Mouse (Mus musculus): ENCODE data around the gene Slc39a9. TPM values are rescaled to one million over a fixed set of nuclear protein-coding genes. Genes with fewer than 3 reads are reported as not detected.
A peak's percentile ranks its signal among the peaks of the same experiment; 100 is the strongest.

Slc39a9 gene
- 23.4 and 24.2 TPM in 2 replicates for polyA plus RNA-seq (2015; fragmentation: Nextera tagmentation; extraction: Ambion mirVana)

DNA sequence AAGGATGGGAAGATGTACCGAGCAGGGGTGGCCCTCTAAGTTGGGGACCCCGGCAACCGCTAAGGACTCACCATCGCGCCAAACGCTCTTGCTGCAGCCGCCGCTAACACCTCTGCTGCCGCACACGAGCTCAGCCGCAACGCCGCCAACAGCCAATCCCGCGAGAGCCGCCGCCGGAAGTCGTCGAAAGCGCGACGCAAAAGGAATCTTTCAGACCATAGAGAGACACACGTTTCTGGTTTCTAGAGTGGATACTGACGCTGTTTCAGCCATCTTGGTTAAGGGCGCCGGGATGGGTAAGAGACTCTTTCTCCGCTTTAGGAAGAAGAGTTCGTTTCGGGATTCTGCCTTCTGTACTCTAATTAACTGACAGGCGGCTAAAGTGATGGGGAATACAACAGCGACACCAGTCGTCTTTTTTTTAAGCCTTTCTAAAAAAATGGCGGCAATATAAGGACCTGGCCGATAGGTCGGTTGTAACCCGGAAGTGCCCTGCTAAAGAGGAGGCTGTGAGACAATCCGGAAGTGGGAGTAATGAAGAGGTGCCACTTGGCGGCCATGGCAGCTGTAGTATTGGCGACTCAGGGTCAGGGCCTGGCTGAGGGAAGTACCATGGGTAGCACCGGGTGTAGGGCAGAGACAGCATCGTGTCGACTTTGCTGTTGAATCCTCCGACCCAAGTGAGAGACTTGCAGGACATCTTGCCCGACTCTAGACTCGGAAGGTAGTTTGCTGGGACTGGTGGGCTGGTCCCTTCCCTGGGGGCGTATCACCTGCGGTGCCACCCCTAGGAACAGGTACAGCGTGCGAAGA lies at the start of gene Slc39a9, which contains the start of gene Erh:
Slc39a9 (plus strand) TSS at position 191 of the 813 bp plus-strand sequence.
Erh (minus strand) TSS at position 649 of the 813 bp plus-strand sequence.
- Histone ChIP-seq H3K4me2 (peak within 1 kb of the TSS; percentile 80), H3K4me3 (peak within 1 kb of the TSS; percentile 95), H3K9ac (peak within 1 kb of the TSS; percentile 98), H3K27ac (peak within 1 kb of the TSS; percentile 94), H3K36me3 (peaks cover 28% of the 10 kb centered on the region), H3K4me1 (peaks cover 35% of the 10 kb centered on the region), H3K27me3 (no peaks in the 10 kb centered on the region), H3K9me3 (no peaks in the 10 kb centered on the region)
- under 1% methylated on average over 50 of the region's 50 CpGs for WGBS
- peak; percentile 94 for ATAC-seq (ENCODE audit: insufficient number of reproducible peaks, insufficient read depth, low FRiP score, low TSS enrichment, low read depth)

DNA sequence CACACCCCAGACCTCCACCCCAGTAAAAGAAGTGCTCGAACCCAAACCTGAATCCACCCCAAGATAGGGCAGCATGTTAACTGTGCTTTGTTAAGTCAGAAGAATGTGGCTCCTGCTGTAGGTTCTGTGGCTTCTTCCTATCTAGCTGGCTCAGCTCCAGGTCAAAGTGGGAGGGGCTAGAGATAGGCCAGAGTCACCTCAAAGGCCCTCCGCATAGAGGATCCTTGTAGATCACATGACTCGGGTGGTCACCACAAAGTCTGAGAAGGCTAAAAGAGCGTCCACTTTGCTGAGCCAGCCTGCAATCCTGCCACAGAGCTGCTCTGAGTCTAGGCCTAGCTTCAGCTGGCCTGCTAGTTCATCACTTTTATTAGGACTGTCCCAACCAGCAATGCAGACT lies 49.5 kb upstream of the Slc39a9 start:
- Histone ChIP-seq H3K9me3 (no peaks in the 10 kb centered on the region), H3K4me2 (no peak overlapping the region), H3K4me3 (no peak overlapping the region), H3K27me3 (no peaks in the 10 kb centered on the region), H3K27ac (no peak overlapping the region), H3K36me3 (peaks cover 7% of the 10 kb centered on the region; the same call in 1 of the 2 replicates), H3K4me1 (peaks cover 3% of the 10 kb centered on the region; the same call in 1 of the 2 replicates), H3K9ac (no peak overlapping the region)
- ATAC-seq (ENCODE audit: insufficient number of reproducible peaks, insufficient read depth, low FRiP score, low TSS enrichment, low read depth): no peak
- 91% methylated on average over 4 of the region's 4 CpGs for WGBS

DNA sequence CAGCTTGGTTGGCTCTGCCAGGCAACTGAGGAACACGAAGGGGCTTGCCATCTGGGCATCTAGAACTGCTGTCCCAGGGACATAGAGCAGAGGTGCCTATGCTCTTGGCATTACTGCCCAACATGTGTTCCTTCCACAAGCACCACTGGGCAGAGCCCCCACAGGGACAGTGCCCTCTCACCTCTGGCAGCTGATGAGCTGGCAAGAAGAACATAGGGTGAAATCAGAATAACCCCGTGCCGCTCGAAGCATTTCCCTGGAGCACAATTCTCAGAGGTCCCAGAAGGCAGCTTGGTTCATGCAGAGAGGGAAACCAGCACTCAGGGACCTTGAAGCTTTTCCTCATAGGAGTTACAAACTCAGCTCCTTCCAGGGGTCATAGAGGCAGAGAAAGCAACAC lies 48.9 kb upstream of the Slc39a9 start:
- H3K4me3 ChIP-seq: no peak overlapping the region
- 86% methylated on average over 4 of the region's 4 CpGs for WGBS
- H3K9ac ChIP-seq: no peak overlapping the region
- no peaks in the 10 kb centered on the region for H3K27me3 ChIP-seq
- peaks cover 5% of the 10 kb centered on the region; the same call in 1 of the 2 replicates for H3K36me3 ChIP-seq
- H3K4me2 ChIP-seq: no peak overlapping the region
- ATAC-seq (ENCODE audit: insufficient number of reproducible peaks, insufficient read depth, low FRiP score, low TSS enrichment, low read depth): no peak
- no peaks in the 10 kb centered on the region for H3K9me3 ChIP-seq
- H3K27ac ChIP-seq: no peak overlapping the region
- peaks cover 3% of the 10 kb centered on the region; the same call in 1 of the 2 replicates for H3K4me1 ChIP-seq

DNA sequence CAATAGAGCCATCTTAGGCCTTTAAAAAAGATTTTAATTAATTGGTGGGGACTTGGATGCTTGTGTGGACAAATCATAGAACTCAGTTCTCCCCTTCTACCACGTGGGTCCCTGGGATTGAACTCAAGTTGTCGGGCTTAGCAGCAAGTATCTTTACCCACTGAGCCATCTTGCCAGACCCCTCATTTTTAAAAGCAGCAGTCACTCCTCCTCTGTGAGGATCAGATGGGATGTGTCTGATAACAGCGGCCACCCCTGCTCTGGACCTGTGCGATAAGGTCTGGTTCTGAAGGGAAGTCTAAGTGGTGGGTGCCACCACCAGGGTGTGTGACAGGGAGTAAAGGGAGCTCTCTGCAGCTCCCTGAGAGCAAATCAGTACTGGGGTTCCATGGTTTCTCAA lies 48.1 kb upstream of the Slc39a9 start:
- no peak overlapping the region for H3K9ac ChIP-seq
- no peaks in the 10 kb centered on the region for H3K27me3 ChIP-seq
- WGBS: 95% methylated on average over 4 of the region's 4 CpGs
- no peak overlapping the region for H3K4me3 ChIP-seq
- H3K36me3 ChIP-seq: no peaks in the 10 kb centered on the region
- peaks cover 3% of the 10 kb centered on the region; the same call in 1 of the 2 replicates for H3K4me1 ChIP-seq
- H3K9me3 ChIP-seq: no peaks in the 10 kb centered on the region
- no peak for ATAC-seq (ENCODE audit: insufficient number of reproducible peaks, insufficient read depth, low FRiP score, low TSS enrichment, low read depth)
- H3K4me2 ChIP-seq: no peak overlapping the region
- no peak overlapping the region for H3K27ac ChIP-seq

DNA sequence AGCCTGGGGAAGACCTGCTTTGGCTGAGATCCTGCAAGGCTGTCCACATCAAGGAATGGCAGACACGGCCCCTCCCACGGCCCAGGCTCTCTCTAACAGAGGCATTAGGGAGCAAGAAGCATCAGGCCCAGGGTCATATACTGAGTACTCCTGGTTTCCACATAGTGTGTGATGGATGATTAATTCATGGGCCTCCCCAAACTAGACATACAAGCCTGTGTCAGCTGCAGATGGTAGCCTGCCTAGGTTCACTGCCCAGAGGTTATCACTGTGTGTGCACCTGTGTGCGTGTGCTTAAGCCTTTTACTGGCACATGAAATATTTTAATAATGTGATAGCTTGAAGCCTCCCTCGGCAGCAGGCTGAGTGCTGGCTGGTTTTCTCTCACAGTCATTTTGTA lies 47.7 kb upstream of the Slc39a9 start:
- Histone ChIP-seq H3K9me3 (no peaks in the 10 kb centered on the region), H3K9ac (no peak overlapping the region), H3K27ac (no peak overlapping the region), H3K4me2 (no peak overlapping the region), H3K4me1 (peaks cover 3% of the 10 kb centered on the region; the same call in 1 of the 2 replicates), H3K4me3 (no peak overlapping the region), H3K36me3 (no peaks in the 10 kb centered on the region), H3K27me3 (no peaks in the 10 kb centered on the region)
- ATAC-seq (ENCODE audit: insufficient number of reproducible peaks, insufficient read depth, low FRiP score, low TSS enrichment, low read depth): no peak
- WGBS: 79% methylated on average over 4 of the region's 4 CpGs

DNA sequence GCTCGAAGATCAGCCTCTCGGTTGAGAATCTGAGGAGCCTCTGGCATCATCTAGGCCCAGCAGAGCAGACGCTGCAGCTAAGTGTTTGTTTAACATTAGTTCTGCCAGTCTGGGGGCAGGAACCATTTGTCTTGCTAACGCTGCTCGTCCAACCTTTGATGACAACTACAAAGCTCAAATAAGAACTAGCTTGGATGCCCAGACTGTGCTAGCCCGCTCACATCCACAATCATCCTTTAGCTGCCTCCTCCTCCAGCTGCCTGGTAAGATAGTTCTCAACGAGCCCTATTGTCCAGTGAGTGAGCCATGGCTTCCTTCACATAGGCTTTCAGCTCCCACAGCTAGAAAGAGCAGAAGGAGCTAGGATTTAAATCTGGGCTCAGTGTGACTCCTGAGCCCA lies 45.4 kb upstream of the Slc39a9 start:
- no peak for ATAC-seq (ENCODE audit: insufficient number of reproducible peaks, insufficient read depth, low FRiP score, low TSS enrichment, low read depth)
- no peak overlapping the region for H3K4me3 ChIP-seq
- 15% methylated on average over 7 of the region's 7 CpGs for WGBS
- H3K4me1 ChIP-seq: peaks cover 5% of the 10 kb centered on the region; the same call in 1 of the 2 replicates
- no peak overlapping the region for H3K4me2 ChIP-seq
- H3K27me3 ChIP-seq: no peaks in the 10 kb centered on the region
- no peak overlapping the region for H3K9ac ChIP-seq
- H3K36me3 ChIP-seq: no peaks in the 10 kb centered on the region
- H3K27ac ChIP-seq: no peak overlapping the region
- no peaks in the 10 kb centered on the region for H3K9me3 ChIP-seq

DNA sequence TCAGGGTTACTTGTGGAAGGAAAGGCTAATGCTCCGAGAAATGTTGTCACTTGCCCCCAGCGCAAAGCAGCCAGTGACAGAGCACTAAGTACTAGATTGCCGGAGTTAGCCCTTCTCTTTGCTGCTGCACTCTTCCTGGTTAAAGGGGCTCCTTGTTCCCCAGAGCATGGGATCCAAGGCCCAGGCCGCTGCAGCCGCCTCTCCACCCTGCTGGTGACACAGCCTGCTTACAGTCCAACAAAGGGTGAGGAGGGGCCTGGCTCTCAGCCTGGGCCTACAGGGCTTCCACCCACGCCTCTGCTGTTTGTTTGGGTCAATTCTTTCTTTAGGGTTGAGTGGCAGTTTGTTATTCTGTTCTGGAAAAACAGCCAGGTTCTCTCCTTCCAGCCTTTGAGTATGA lies 44.9 kb upstream of the Slc39a9 start:
- Histone ChIP-seq H3K36me3 (no peaks in the 10 kb centered on the region), H3K27ac (no peak overlapping the region)
- no peak for ATAC-seq (ENCODE audit: insufficient number of reproducible peaks, insufficient read depth, low FRiP score, low TSS enrichment, low read depth)

DNA sequence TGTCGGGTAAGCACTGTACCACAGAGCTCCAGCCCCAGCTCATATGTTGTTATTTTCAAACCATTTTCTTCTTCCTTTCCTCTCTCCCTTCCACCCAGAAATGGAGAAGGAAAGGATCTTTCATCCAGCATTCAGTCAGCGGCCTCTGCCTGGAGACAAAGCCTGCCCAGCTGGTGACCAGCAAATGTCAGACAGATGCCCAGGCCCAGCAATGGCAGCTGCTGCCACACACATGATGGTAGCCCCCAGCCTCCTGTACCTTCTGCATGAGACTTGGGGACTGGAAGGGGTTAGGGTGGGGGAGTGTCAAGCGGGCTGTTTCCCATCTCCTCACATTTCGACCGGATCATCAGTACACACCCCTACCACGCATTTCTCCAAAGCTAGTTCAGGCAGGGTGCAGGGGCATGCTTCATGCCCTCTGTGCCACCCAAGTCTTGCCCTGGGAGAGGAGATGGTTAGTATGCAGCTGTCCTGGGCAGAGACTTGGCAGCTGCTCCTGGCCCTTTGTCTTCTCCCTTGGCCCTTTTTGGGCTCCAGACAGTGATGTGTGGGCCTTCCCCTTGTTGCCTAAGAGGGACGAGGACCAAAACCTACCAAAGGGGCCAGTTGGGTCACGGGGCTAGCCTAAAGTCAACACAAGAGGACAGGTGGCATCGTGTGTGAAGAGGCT lies 42.0 kb upstream of the Slc39a9 start:
- Histone ChIP-seq H3K36me3 (no peaks in the 10 kb centered on the region), H3K4me1 (peaks cover 12% of the 10 kb centered on the region; the same call in 1 of the 2 replicates), H3K9ac (no peak overlapping the region), H3K9me3 (no peaks in the 10 kb centered on the region), H3K4me2 (no peak overlapping the region), H3K27me3 (no peaks in the 10 kb centered on the region), H3K27ac (no peak overlapping the region), H3K4me3 (no peak overlapping the region)
- ATAC-seq (ENCODE audit: insufficient number of reproducible peaks, insufficient read depth, low FRiP score, low TSS enrichment, low read depth): no peak
- 85% methylated on average over 9 of the region's 9 CpGs for WGBS

More for the DNA sequence above, 44.9 kb upstream of the Slc39a9 start:
- 54% methylated on average over 6 of the region's 6 CpGs for WGBS
- H3K4me3 ChIP-seq: no peak overlapping the region
- H3K27me3 ChIP-seq: no peaks in the 10 kb centered on the region
- H3K9me3 ChIP-seq: no peaks in the 10 kb centered on the region
- H3K9ac ChIP-seq: no peak overlapping the region
- H3K4me1 ChIP-seq: peaks cover 10% of the 10 kb centered on the region; the same call in 1 of the 2 replicates
- H3K4me2 ChIP-seq: no peak overlapping the region

DNA sequence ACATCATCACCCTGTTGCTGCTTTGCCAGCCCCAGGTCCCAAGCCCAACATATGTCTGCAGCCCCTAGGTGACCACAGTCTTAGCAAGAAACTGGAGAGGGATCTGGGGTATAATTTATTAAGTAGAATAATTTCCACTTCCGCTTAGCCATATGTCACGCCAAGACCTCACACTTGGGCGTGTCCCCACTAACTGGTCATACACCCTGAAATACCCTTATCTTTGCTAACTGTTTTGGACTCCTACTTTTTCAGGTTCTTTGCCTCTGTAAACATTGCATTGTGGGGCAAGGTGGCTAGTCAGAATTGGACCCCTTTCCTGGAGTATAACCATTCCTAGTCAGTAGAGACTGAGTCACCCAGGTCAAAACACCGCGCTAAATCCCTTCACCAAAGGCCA lies 41.3 kb upstream of the Slc39a9 start:
- Histone ChIP-seq H3K4me3 (no peak overlapping the region), H3K27ac (no peak overlapping the region), H3K4me1 (peaks cover 12% of the 10 kb centered on the region; the same call in 1 of the 2 replicates), H3K9ac (no peak overlapping the region), H3K27me3 (no peaks in the 10 kb centered on the region), H3K4me2 (no peak overlapping the region), H3K36me3 (no peaks in the 10 kb centered on the region), H3K9me3 (no peaks in the 10 kb centered on the region)
- WGBS: 93% methylated on average over 5 of the region's 5 CpGs
- no peak for ATAC-seq (ENCODE audit: insufficient number of reproducible peaks, insufficient read depth, low FRiP score, low TSS enrichment, low read depth)

DNA sequence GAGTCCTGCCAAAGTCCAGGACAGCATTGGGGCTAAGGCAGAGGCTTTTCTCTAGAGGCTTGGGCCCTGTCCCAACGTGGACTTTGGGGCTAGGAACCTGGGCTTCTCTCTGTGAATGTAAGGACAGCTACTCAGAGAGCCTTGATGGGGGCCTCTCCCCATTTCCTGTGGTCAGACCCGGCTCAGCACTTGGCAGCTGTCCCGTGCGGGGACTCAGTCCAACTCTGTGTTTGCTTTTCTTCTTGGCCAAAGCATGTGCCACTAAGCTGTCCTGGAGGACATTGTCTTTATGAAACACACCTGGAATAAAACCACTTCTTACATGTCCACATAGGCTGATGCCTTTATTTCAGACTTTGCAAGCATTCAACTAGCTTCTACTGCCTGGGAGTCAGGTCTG lies 40.1 kb upstream of the Slc39a9 start:
- no peak overlapping the region for H3K4me2 ChIP-seq
- H3K9ac ChIP-seq: no peak overlapping the region
- no peak for ATAC-seq (ENCODE audit: insufficient number of reproducible peaks, insufficient read depth, low FRiP score, low TSS enrichment, low read depth)
- H3K9me3 ChIP-seq: no peaks in the 10 kb centered on the region
- no peak overlapping the region for H3K4me3 ChIP-seq
- H3K27ac ChIP-seq: no peak overlapping the region
- no peaks in the 10 kb centered on the region for H3K36me3 ChIP-seq
- WGBS: 55% methylated on average over 4 of the region's 4 CpGs
- no peaks in the 10 kb centered on the region for H3K27me3 ChIP-seq
- peaks cover 9% of the 10 kb centered on the region; the same call in 1 of the 2 replicates for H3K4me1 ChIP-seq

DNA sequence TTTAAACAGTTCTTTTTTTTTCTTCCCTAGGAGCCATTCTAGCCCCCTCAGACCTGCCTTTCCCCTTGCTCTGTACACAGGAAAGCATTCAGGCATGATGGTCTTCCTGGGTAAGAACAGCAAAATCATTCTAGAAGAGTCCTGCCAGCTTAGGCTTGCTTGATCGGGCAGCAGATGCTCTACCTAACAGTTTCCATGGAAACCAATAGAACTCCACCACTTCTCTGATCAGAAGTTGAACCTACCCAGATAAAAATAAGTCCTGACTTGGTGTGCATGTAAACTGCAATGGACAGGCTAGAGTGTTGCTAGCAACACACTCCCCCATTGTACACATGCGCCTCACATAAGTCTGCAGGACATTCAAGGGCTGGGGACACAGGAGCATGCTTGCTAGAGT lies 39.5 kb upstream of the Slc39a9 start:
- Histone ChIP-seq H3K4me3 (no peak overlapping the region), H3K9me3 (no peaks in the 10 kb centered on the region), H3K27me3 (no peaks in the 10 kb centered on the region), H3K36me3 (no peaks in the 10 kb centered on the region), H3K27ac (no peak overlapping the region), H3K9ac (no peak overlapping the region), H3K4me1 (peaks cover 9% of the 10 kb centered on the region; the same call in 1 of the 2 replicates), H3K4me2 (no peak overlapping the region)
- no peak for ATAC-seq (ENCODE audit: insufficient number of reproducible peaks, insufficient read depth, low FRiP score, low TSS enrichment, low read depth)
- WGBS: 88% methylated on average over 2 of the region's 2 CpGs

Data from embryonic facial prominence, embryonic 13.5 days (tissue).